Mouse (Mus musculus): ENCODE data around the gene Pde6h.

The Pde6h gene

DNA sequence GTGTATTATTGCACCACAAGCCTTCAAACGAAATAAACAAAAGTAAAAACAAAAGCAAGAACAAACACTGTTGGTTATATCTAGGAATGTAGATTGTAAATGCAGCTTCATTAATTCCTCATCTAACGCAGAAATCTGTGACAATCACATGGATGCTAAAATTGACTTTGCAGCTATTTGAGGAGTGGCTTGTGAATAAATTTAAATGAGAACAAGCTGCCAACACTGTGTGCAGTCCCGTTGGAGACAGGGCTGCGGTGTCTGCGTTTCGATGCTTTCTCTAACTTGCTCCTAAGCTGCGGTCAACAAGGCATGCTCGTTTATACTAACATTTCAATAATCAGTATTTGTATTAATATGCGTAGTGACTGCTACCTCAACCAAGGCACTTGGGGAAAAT is 18.6 kb downstream of the Pde6h start:
- no peak for DNase-seq

DNA sequence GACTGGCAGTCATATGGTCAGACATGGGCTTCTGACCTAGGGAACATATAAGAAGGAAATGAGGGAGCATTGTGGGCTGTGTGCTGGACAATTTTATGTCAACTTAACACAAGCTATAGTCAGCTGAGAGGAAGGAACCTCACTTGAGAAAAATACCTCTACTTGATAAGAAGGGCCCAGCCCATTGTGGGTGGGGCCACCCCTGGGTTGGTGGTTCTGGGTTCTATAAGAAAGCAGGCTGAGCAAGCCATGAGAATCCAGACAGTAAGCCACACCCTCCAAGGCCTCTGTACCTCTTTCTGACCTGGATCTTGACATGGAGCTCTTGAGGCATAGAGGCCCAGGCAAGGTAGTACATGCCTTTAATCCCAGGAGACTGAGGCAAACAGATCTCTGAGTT is 19.8 kb downstream of the Pde6h start:
- DNase-seq = no peak

DNA sequence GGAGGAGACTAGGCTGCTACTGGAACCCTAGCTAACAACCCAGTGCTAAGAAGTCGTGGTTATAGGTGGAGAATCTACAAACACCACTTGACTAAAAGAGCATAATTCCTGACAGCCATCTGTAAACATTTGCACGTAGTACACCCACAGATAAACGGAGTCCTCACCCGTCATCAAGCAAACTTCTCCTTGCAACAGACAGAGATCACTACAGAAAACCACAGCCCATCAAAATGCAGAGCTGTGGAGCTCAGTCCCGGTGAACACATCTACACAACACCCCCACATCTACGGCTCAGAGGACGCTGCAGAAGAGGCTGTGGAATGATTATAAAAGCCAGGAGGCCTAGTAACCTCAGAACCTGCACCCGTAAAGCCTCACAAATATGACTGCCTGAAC is 20.9 kb downstream of the Pde6h start:
- DNase-seq = no peak

DNA sequence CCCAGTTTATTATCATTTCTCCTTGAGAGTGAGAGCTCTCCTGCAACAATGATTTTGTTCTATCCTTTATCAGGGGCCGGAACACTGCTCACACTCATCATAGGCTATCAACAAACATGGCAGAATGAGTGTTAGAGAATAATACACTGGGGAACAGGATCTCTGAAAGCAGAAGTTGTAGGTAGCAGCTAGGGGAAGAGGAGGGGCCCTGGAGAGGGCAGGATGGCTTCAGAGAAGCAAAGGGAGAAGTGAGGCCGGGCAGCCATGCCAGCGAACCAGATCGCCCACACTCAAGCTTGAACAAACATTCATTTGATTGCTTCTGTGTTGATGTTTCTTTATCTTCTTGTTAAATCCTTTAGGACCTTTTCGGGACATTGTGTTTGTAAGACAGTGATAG is 22.6 kb downstream of the Pde6h start:
- DNase-seq = peak; percentile 54

DNA sequence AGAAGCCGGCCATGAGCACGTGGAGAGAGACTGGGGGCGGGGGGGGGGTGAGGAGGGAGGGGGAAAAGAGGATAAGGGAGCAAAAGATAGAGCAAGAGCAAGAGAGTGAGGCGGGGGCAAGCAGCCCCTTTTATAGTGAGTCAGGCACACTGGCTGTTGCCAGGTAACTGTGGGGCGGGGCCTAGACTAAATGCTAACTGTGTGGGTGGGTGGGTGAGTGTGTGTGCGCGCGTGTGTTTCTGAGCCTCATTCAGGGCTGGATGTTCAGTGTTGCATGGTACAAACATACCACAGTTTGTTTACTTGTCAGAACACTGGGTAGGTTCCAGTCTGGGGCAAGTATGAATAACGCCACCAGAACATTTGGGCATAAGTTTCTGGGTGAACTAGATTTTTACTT is 23.3 kb downstream of the Pde6h start:
- no peak for DNase-seq

DNA sequence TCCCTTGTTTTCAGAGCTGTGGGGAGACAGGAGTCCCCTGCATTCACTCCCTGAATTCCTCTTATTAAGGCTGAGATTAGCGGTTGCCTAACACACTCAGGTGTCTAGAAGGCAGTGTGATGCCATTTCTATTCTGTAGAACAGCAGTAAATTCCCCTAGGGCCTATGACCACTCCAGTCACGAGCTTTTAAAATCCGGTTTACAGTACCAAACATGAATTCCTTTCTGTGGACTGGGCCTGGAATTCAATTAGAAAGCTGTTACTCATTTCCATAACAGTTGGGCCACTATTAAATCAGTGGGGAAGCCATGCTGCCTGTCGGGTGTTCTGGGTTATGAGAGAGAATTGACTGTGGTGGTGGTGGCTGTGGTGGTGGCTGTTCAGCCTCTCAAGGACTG is 24.1 kb downstream of the Pde6h start:
- DNase-seq = no peak

DNA sequence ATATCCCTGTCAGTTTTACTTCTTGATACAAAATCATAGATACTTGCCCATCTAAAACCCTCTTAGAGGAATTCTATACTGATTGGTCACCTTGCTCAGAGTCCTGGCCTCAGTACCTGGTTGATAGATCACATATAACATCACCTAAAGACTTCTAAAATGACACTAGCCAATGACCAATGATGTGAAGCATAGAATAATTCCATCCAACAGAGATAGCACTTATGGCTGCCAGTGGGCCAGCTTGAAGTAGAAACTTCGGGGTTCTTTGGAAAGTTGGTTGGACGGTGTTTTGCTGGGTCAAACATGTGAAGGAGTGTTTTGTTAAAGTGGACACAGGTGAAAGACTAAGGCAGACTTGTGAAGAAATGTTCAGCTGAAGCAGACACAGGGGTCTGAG is 26.5 kb downstream of the Pde6h start:
- no peak for DNase-seq

DNA sequence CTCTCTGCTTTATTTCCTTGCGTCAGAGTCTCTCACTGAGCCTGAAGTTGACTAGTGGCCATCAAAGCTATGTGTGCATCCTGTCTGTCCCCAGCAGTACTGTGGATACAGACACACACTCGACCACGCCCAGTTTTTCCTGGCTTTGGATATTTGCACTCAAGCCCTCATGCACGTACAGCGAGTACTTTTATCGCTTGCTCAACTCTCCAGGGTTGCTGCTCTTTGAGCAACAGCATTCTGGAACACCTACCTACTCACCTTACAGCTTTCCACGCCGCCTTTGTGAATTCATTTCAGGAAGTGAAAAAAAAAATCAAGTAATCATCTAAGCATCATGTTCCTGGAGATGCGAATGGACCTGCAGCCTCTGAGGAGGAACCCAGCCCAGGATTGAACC is 29.3 kb downstream of the Pde6h start:
- DNase-seq = no peak

DNA sequence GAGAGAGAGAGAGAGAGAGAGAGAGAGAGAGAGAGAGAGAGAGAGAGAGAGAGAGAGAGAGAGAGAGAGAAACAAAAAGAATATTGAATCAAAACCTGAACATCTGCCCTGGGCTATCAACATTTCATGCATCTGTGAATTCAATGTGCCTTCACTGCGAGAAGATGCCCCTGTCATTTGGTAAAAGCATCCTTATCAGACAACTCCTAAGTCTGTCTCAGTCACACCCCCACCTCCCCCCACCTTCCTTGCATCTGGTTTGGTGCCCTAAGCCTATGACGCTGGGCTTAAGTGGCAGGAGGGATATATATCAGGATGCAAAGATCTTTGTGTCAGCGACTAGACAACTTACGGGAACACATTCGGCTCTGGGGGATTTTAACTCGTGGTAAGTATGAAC is 30.6 kb downstream of the Pde6h start:
- no peak for DNase-seq

DNA sequence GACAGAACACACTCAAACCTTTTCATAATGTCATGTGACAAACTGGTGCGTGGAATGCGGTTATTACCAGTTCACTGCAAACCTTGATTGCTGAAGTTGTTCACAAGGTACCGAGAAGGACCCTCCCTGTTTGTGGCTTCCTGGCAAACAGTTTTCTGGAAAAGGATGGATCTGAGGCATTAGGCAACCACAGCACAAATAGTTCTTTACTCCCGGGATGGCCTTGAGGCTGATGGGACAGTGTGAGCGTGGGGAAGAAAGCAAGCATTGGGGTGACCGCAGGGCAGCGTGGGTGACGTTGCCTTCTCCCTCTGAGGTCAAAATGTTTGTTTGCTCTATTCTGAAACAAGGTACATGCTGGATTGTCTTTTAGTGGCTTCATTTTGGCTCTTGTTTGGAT is 31.1 kb downstream of the Pde6h start:
- no peak for DNase-seq

DNA sequence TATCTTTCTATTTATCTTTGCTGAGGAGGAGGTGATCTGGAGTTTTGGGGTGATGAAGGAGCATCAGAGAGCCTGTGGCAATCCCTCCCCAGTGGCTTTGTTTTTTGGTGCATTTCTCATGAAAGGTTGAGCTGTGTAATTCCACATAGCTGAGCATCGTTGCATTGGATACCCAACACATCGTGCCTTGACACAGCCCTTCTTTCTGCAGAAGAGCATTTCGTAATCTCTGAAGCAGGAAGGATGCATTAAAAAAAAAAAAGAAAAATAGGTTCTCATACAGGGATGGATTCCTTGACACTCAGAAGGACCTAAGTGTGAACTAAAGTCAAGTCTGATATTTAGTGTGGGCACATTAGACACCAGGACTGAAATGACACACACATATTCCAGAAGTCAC is 31.6 kb downstream of the Pde6h start:
- DNase-seq = no peak

DNA sequence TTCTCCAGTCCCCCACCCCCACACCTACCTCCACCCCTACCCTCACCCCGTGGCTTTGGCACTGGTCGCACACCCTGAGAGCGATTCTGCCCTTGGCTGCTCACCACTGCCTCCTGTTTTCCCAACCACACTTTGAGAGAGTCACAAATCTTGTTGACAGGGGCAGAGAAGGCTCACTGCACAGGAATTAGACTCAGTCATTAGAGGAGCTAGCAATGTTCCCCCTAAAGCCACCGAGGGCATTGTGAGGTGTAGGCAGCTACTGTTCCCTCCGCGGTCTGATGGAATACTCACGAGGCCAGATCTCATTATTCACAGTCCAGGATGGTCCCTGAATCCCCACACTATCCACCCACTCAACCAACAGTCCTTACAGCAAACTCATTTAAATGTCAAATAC is 33.4 kb downstream of the Pde6h start:
- no peak for DNase-seq

DNA sequence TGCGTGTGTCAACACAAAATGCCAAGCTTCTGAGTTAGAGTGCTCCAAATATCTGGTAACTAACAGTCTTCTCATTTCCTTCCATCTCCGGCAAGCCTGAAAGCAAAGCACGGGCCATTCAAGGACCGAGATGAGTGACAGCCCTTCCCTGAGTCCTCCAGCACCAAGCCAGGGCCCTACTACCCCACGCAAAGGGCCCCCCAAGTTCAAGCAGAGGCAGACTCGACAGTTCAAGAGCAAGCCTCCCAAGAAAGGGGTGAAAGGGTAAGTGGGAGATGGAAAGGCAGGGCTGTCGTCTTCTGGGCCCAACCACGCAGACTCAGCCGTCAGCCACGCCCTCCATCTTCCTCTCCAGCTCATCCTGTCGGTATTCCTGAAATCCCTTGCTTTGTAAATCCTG is 35.5 kb downstream of the Pde6h start:
- DNase-seq = no peak

DNA sequence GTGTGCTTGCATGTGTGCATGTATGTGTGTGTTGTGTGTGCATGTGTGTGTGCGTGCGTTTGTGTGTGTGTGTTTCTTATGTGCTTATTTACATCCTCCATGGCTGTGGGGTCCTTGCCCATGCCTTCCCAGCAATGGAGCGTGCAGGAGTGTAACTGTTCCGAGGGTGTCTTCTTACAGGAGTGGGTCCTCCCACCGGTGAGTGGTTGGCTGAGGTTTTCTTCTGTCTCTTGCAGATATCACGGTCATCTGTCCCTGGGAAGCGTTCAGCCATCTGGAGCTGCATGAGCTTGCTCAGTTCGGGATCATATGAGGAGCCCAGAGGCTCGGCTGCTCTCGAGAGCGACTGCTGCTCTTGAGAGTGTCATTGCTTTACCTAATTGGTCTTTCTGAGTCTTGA is 39.3 kb downstream of the Pde6h start:
- no peak for DNase-seq

DNA sequence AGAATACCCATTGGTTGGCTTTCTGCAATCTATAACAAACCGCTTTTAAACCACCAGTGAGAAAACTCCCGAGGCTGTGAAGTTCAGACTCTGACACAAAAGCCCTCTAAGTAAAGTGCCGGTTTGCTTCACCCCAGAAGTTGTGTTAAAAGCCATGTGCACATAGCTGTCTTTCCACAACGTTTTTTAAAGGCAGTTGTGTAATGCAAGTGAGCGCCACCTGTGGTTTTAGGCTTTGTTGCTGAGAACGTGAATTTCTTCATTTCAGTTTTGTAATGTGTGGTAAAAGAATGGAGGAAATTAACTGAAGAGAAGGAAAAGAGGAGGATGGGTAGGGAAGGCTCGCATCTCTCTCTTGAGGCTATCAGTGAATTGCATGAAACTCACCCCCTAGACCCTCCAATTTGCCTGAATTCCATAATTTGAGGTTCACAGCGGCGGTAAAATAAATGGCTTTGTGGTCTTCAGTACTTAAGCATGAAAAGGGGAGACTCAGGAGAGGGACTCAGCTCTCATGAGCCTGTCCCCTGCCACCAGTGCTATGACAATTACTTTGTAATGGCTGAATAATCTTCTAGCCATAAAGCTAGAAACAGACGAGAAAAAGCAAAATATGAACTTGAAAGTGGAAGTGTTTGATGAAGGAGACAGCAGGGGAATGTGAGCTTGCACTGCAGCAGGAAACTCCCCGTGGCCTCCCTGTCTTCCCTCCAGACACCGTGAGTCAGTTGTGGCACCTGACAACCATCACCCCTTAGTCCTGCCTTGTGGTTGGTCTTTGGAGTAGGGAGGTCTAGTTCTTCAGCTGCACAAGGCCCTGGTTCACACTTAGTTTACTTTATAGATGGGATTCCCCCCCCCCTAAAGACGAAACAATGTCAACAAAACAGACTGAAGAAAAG is 41.2 kb downstream of the Pde6h start:
- peak; percentile 65 for DNase-seq

DNA sequence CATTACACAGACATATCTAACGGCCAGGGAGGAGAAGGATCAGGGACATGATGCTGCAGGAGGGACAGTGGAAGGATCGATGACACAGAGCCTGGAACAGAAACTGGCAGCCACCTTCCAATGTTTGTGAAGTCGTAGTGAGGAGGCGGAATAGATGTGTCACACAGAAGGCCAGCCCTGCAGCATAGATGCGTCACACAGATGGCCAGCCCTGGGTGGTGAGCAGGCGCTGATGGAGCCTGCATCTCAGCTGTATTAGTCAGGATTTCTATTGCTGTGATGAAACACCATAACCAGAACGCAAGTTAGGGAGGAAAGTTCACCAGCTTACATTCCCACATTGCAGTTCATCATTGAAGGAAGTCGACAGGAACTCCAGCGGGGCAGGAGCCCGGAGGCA is 42.3 kb downstream of the Pde6h start:
- no peak for DNase-seq

DNA sequence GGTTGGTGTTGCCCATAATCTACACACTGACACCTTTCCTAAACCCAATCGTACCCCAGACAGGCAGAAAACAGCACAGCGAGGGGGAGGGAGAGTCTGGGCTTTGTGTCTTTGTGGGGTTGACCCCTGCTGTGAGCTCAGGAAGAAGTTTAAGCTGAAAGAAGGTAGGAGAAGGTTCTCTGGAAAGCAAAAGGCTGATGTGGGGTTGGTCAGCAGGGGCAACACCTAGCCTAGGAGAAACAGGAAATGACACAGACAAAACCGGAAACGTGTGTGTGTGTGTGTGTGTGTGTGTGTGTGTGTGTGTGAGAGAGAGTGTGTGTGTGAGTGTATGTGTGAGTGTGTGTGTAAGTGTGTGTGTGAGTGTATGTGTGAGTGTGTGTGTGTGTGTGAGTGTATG is 43.8 kb downstream of the Pde6h start:
- no peak for DNase-seq

DNA sequence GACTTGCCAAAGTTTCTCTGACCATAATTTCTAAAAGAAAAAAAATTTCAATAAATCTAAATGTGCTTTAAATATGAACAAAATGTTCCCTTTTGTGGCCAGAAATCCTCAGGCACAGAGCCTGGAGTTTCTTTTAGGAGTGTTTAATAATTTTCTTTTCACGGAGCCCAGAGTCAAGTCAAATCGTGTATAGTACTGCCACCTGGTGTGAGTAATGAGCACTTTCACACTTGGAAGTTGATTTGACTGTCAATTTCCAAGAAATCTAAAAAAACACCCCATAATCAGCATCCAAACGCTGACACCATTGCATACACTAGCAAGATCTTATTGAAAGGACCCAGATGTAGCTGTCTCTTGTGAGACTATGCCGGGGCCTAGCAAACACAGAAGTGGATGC is 45.2 kb downstream of the Pde6h start:
- DNase-seq = peak; percentile 48

DNA sequence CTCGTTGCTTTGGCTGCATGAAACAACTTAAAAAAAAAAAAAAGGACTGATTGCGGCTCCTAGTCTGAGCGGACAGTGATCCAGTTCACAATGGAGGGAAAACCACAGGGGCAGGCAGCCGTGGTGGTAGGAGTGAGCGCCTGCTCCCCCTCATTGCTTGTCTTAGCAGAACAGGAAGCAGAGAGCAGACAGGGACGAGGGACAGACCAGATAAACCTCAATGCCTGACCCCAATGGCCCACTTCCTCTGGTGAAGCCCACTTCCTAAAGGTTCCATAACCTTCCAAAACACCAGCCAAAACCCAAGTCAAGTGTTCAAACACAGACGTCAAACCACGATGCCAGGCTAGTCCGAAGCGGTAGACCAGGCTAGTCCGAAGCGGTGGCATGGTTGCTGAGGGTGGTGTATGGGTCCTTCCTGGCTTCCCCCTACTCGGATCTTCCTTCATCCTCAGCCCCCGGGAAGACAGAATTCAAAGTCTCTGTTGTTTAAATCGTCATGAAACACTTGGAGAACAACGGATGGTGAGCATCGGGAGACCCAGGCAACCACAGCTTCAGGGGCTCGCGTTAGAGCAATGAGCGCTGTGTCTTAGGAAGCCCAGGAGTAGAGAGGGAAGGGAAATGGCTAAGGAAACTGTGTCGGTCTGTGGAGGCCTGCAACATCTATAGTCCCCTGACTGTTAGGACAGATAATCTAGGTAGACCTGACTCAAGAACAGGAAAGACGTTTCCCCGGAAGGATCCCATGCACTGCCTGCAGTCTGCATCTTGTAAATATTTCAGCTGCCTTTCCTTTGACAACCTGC is 55.8 kb downstream of the Pde6h start:
- no peak for DNase-seq

DNA sequence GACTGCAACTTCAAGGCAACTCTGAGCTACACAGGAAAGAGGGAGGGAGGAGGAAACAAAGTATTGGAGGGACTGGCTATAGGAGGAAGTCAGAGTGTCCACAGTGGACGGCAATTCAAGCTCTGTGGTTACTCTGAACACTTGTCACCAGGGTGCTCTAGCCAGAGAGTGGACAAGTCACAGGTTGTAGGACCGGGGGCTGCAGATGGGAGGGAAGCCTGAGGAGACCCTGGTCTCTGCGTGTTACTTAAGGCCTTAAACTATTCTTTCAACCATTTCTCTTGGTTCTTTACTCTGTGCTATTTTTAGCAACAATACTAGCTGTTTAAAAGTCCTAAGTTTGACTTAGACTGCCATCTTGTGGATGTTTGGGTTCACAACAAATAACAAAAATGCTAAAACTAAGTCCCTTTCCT is 56.7 kb downstream of the Pde6h start:
- peak; percentile 51 for DNase-seq

DNA sequence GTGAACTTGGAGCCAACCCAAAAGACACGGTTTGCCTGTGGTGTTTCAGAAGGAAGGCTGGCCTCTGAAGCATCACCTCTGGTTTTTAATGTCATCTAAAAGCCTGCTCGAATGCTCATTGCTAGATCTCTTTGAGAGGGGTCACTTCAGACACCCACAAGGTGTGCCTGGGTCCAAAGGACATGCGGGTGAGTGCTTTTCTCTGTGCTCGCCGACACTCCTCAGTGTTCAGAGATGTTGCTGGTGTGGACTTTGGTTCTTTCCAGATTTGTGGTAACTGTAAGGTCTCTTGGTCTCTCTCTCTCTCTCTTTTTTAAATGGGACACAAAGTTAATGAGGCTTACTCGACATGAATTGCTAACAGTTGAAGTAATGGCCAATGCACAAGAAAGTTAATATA is 58.9 kb downstream of the Pde6h start:
- no peak for DNase-seq

DNA sequence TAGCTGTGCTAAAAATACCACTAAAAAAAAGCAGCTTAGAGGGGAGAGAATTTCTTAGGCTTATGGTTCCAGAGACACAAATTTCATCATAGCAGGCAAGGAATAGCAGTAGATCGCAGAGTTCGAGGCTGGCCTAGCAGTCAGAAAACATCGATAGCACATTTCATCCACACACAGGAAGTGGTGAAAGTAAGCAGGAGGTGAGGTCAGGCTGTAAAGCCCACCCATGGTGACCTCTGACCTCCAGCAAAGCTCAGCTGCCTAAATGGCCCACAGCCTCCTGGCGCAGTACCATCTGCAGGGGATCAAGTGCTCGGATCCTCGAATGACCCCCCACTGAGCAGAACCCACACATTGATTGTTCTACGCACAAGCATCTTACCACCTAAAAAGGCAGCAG is 59.6 kb downstream of the Pde6h start:
- DNase-seq = no peak

DNA sequence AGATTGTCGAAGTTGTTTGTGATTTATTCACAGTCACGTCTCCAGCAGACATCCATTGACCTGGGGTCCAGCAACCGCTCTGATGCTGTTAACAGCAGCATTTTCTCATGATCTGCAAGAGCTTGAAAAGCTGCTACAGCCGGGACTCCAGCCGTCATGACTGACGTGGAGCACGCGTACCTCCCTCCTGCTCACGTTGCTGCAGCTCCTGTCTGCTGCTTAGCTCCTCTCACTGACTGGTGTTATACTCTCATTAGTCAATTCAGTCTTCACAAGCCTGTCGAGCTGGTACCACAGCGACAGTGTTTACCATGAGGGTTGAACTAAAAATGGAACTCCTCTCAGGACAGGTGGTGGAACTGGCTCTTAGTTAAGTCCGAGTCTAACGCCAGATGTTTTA is 62.4 kb downstream of the Pde6h start:
- no peak for DNase-seq

DNA sequence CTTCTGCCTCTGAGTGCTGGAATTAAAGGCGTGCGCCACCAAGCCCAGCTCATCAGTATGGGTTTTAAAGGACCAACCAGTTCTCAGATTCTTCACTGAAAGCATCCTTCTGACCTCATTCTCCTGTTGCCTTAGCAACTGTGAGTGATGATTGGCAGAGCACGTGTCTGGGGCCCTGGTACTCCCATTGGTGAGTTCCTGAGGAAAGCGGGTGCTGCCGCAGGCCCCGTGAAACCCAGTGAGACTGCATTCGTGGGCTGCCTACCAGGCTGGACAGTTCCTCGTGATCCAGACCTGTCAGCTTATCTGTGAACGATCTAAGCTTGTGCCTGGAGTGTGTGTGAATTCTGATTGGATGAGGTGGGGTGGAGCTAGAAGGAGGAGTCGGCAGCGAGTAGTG is 63.1 kb downstream of the Pde6h start:
- no peak for DNase-seq

Measured in lung, postnatal 36 days (tissue).